Mouse (Mus musculus) gastrocnemius, postnatal 25 days (tissue): ENCODE data around the gene Phb. TPM values are rescaled to one million over a fixed set of nuclear protein-coding genes. Genes with fewer than 3 reads are reported as not detected.

ENCODE experiments used
- DNase-seq: peaks from one replicate; pipeline ENCODE4 v3.0.0; 2022
- long read RNA-seq, 2 experiments: library from polyadenylated mRNA; stranded (forward); transcript quantifications; one replicate each; pipeline ENCODE4 v2.0.0; 2021
- total RNA-seq, 2 experiments: library from RNA; stranded (reverse); gene quantifications; 1 replicate in 1 of 2; 2 replicates in 1 of 2; pipeline ENCODE4 v1.2.3; 2021

Phb gene
- total RNA-seq = 100 to 1,000 TPM; 179 to 189 TPM
- long read RNA-seq, experiment 1, transcript Phb-204 (7 exons, 1,799 nt) = major isoform, 378 of 442 reads
- long read RNA-seq, experiment 1, partial matches to known transcripts = 47 of 442 reads
- long read RNA-seq, experiment 1, other reads (novel, unspliced or antisense) = 16 of 442 reads
- long read RNA-seq, experiment 2, transcript Phb-204 (7 exons, 1,799 nt) = major isoform, 400 of 460 reads
- long read RNA-seq, experiment 2, partial matches to known transcripts = 44 of 460 reads
- long read RNA-seq, experiment 2, other reads (novel, unspliced or antisense) = 13 of 460 reads

DNA sequence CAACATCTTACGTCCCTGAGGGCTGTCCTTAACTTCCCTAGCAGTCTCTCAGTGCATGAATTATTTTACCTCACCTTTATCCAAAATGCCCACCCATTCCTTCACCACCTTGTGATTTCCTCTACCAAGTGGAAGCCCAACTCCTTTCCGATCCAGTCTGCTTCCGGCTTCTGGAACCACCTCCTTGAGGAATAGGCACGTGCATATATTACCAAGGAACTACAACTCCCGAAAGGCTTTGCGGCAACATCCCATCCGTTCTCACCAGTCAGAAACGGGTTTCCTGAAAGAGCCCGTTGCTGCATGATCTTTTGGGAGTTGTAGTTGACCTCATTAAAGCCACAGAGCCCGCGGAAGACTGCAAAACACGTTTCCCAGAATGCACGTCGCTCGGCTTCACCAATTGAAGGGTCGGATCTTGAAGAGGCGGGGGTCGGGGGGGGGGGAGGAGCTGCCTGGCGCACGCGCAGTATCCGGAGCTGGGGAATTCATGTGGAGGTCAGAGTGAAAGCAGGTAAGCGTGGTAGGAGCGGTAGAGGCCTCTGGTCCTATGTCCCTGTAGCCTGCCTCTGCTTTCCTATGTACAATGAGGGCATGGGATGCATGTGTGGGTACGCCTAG lies at the start of gene Phb:
Phb (plus strand) TSS at position 429 of the 621 bp plus-strand sequence.
- DNase-seq = peak; percentile 93

DNA sequence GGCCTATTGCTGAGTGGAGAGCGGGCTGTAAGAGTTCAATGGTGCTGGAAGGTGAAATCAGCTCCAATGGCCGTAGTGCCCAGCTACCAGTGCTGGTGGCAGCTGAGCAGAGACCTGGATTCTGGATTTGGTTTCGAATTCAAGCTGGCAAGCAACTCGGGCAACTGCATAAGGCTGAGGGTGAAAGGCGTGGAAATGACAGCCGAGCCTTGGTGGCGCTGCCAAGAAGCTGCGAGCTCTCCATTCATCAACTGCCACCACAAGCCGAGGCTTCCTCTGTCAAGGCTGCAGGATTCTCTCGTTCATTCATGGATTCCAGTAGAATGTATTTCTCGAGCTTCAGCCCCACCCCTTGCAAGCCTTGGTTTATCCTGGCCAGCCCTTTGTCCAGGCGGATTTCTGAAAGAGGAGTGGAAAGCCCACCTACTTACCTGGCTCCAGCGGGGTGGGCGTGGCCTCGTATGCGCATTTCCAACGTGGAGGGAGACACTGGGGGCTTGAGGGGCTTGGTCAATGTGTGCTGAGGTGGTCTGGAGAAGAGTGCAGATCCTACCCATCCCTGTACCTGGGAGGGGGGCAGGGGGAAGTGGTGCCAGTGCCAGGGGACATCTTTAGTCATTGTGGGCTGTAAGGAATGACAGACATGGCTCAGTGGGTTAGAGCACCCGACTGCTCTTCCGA lies 48.8 kb upstream of the Phb start:
- peak; percentile 61 for DNase-seq

DNA sequence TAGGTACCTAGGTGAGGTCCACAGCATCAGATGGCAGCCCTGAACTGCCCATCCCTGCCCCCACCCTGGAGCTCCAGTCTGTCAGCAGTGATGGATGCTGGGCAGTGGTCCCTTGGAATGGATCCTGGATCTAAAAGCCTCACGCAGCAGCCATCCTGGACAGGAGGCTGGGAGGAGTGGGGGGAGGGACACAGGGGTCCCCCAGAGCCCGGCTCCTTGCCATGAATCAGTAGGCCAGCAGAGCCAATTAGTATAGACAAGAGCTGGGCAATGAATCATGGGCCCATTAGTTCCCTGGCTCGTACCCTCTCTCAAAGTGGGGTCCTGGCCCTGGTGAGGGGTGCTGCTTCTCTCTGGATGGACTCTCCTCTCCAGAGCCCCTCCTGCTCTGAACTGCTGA lies 47.7 kb upstream of the Phb start:
- no peak for DNase-seq

DNA sequence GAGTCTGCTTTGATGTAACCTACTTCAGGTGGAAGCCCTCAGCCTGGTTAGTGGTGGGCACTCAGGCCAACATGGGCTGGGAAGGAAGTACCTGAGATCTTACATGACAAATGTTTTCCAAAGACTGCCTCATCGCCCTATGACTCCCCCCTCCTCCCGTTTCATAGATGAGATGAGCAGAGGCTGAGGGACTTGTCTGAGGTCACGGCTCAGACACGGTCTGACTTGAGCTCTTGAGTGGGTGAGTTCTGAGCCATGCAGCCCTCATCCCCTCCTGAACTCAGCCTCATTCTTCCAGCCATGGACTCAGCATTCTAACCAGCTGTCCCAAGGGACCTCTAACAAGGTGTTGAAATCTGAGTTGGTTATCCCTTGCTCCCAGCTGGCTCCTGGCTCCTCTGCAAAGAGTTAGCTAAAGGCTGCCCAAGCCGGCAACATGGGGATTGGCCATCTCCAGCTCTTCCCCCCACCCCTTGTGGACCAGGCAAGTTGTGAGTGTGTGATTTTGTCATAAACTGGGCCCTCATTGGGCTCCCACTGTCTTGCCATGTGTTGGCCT lies 46.8 kb upstream of the Phb start:
- DNase-seq = no peak

DNA sequence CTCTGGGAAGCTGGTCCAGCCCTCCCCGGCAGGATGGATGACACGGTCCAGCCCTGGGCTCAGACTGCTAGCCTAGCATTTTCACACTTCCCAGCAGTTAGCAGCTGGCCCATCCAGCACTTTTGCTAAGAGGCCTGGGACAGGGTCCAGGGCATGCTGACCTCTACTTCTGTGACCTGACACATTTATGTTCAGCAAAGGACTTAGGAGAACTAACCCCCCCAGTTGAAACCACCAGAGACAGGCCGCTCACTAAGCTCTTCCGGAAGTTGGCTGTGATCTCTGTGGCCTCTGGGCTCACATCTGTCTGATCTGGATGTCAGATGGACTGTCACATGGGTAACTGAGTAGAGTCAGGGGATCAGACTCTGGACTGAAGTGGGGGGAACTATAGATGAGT lies 45.7 kb upstream of the Phb start:
- peak; percentile 35 for DNase-seq

DNA sequence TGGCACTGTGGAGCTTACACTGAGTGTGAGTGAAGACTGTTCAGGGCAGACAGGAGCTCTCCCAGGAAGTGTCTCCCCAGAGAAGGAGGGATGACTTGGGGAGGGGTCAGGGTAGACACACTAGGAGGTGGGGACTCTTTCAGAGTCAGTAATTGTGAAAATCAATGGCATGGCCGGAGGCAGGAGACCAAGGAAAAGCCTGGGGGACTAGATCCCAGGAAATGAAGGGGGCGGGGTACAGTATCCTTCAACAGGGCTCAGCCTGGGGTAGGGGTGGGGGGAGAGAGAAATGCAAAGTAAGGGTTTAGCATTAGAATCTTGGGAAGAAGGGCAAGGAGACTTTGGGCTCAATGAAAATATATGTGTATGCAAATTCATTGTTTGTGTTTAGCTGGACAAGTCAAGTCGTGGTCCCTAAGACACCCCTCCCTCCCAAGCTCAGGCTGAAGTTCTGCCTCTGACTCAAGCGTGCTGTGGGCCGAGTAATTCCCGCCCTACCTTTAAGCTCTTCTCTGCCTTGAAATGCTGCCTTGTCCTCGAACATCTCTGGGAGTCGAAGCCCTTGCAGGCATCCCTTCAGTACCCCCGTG lies 45.1 kb upstream of the Phb start:
- no peak for DNase-seq

DNA sequence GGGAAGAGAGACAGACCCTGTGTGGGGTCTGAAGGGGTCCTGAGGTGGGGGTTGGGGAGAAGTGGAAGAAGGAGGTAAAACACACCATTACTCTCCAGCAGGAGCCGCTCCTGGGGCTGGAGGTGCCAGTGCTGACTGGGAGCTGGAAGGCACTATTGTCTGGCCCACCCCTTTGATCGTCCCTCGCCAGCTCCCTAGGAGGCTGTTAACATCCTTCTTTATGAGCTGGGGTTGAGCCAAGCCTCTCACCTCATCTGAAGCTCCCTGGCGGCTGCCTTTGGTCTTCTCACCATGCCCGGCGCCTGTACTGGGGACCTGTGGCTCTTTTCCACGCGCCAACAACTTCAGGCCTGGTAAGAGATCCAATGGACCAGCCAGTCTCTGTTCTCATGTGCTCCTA lies 44.3 kb upstream of the Phb start:
- DNase-seq = no peak

DNA sequence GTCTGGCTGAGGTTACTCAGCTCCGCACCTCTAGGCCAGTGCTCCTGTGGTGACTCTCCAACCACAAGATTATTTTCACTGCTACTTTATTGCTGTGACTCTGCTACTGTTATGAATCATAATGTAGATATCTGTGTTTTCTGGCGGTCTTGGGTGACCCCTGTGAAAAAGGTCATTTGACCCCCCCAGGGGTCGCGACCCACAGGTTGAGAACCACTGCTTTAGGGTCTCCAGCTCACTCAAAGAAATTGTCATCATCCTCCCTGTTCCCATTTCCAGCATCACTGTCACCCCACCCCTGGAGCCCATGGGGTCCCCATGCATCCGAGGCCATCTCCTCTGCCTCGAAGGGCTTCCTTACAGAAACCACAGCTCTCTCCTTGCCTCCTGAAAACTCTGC lies 36.2 kb upstream of the Phb start:
- DNase-seq = no peak

DNA sequence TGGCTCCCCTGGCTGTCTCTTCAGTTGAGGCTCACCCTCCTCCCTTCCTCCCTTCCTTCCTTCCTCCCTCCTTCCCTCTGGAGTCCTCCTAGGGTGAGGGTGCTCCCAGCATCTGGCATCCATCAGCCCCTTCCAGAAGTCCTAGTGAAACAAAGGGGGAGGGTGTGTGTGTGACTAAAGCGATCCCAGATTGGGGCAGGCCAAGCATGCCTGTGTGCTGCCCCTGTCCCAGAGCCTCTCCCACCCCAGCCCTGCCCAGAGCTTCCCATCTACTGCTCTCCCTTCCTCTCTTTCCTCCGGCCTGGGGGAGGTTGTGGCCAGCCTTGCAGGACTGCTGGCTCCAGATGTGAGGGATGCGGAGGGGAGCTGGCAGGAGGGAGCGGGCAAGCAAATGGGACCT lies 35.5 kb upstream of the Phb start:
- no peak for DNase-seq

DNA sequence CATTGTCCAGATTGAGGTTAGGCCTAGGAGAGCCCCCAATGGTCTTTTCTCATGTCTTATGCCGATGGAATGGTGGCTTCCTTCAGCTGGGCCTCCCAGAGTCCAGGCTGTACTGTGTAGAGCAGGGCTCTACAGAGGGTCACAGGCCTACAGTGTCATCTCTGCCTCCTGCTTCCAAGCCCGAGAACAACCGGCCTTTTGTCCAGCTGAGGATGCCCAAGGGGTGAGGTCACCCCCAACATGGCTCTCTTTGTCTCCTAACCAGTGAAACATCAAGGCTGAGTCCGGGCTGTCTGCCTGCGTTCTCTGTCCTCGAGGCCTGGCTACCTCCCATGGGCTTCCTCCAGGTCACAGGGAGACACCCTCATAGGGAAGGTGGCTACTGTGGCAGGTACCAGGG lies 34.3 kb upstream of the Phb start:
- DNase-seq = no peak

DNA sequence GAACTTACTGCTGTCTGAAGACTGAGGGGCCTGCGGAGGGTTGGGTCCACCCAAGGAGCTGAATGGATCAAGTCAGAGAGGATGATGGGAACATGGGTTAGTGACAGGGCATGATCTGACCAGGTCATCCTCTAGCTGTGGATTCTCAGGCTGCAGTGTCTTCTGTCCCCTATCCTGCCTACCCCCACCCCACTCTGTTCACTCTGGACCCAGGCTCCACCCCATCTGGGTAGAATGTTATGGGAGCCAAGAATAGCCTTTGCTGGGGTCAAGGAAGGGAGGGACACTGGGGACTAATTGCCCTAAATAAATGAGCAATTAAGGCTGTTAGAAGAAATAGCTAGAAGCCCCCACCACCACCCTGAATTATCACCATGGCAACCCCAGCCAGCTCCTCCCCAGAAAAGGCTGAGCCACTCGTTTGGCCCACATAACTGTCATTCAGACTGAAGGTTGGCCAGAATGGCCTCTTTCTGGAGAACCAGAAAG lies 33.2 kb upstream of the Phb start:
- no peak for DNase-seq

DNA sequence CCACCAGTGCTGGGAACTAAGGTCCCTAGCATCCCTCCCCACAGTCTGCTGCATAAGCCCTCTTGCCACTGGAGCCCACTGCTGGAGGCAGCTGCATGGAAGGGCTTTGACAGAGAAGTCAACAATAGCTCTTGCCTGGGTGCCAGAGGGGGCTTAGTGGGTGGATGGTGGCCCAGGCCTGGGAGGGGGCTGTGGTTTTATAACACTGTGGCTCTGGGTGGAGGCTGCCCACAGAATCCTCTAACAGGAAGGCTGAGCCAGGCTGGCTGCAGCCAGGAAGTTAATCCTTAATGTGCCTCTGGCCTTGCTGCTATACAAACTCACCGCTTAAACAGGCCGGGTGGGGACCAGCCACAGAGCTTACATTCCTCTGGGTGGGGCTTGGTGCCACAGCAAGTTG lies 31.7 kb upstream of the Phb start:
- DNase-seq = no peak

DNA sequence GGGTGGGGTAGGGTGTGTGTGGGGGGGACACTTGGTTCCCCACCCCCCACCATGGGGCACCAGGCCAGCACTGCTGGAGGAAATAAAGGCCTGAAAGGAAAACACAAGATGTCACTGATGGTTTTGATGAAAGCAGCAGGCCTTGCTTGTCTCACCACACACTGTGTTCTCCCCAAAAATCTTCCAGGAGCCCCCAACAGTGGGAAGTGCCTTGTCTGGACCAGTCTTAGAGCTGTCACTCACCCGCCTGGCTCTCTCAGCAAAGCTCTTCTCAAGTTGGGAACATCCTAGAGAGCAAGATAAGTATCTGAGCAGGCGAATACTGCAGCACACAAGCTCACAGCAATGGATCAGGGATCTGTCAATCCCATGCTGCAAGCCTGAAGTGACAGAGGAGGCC lies 26.0 kb upstream of the Phb start:
- no peak for DNase-seq

DNA sequence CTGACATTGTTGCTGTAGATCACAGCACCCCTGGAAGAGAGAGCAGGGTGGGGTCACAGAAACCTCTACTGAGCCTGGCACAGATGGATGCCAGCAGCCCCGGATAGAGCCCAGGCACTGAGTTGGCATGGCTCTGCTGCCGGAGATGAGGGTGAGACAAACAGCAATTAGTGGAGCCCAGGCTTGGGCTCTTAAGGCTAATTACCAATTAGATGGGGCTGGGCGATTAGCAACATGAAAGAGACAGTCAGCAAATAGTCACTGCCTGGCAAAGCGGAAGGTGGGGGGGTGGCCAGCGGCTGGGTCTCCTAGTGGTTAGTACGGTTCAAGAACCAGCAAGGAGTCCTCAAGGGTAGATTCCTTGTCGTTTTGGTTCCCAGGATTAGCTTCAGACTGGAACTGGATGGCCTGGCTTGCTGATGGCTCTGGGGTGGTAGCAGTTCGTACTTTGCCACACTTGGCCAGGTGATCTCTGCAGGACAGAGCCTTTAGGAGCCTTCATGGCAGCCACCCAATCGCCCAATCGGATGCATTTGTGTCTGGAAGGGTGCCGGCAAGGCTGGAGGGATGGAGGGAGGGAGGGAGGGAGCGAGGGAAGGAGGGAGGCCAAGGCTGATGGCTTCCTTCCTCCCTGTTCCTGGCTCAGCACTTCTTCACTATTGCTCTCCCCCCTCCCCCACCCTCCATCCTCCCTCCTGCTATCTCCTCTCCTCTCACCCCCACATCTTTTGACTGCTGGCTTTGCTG lies 24.1 kb upstream of the Phb start:
- DNase-seq = no peak

DNA sequence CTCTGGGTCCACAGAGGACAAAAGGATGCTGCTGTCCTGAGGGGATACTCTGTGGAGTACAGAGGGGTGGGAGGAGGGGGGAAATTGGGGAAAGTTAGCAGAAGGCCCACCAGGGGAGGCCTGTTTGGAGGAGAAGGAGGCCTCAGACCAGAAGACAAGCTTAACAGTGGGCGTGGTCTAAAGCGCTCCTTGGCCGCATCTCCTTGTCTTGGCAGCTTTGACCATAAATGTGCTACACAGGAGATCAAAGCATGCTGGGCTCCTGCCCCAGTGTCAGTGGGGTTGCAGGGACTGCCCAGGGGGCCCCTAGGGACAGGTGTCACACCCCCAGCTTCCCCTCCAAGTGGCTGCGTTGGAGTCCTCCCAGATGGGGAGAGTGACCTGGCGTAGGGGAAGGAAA lies 22.9 kb upstream of the Phb start:
- peak; percentile 36 for DNase-seq

DNA sequence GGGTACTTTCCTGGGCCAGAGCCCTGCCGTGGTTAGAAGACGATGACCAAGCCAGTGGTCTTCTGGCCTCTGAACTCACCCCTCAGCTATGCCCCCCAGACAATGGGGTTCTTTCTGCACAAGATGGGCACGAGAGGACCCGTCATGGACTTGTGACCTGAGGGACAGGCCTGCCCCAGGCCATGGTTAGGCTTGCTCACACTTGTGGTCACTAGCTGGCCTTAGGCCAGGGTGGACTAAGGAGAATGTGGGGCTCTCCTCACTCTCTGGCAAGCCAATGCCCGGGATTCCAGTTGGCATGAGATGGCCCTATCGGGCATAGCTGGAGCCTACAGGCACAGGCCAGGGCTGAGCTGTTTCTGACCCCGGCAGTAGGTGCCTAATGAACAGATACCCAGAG lies 22.4 kb upstream of the Phb start:
- no peak for DNase-seq

DNA sequence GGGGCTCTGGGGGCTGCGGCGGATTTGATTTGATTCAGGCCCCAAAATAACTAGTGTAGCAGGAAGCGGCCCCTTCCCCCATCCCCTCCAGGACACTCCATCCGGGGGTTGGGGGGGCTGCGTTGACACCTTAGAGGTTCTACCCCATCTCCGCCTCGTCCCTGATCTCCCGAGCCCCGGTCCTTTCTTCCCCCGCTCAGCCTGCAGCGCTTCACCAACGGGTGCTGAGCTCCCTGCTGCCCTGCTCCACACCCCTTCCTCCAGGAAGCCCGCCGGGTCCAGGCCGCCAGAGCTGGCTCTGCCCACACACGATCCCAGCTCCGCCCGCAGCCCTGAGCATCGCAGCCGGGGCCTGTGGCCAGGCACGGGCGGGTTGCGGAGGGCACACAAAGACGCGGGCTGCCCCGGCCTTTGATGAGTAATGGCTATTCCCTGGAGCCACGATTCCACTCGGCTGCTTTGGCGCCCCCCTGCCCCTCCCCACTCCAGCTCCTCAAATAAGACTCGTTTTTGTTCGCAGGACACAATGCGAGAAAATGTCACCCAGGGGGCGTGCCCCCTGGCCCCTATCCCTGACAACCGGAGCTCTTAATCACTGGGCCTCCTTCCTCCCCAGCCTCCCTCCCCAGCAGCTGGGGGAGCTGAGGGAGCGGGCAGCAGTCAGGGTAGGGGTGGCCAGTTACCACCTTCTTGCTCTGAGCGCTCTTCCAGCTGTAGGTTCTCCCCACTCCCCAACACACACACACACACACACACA lies 21.2 kb upstream of the Phb start:
- no peak for DNase-seq

DNA sequence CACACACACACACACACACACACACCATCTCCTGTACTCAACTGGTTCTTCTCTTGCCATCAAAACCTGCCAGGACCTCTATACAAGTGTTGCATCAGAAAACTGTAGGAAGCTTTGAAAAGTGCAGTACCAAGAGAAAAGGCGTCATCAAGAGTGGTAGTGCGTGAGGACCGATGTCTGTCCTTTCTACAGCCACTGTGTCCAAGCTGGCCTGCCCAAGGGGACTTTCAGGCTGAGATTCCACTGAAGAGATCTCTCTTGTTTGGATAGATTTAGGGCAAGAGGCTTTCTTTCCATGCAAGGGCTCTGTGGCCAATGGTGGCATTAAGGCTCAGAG lies 20.6 kb upstream of the Phb start:
- no peak for DNase-seq

DNA sequence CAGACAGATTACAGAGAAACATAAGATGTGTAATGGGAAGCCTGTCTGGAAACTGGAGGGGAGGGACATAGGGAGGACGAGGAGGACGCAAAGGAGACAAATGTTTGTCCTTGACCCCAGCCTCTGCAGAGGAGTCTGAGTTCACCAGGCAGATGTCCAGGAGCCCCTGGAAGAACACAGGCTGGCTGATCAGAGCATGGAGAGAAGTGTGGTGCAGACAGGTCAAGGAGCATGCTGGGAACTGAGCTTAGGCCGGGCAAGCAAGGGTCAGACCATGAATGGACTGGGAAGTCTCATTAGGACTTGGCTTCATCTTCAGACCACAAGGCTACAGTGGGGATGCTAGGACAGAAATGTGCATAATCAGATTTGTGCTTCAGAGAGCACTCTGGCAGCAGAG lies 19.0 kb upstream of the Phb start:
- DNase-seq = no peak

DNA sequence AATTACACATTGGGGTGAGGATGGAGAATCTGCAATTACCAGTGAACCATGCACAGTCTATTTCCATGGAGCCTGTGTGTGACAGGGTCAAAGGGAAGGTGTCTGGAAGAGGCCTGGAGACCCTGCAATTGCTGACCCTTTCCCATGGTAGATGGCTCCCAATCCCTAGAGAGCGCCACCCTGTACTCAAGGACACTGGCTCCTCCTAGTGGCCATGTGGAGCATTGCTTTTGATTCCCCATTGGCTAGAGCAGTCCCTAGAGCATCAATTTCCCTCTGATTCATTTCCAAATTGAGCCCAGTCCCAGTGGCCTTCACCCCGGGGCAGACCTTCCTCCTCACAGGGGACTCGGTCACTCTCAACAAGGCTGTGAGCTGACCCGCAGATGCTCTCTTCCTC lies 17.9 kb upstream of the Phb start:
- DNase-seq = no peak

DNA sequence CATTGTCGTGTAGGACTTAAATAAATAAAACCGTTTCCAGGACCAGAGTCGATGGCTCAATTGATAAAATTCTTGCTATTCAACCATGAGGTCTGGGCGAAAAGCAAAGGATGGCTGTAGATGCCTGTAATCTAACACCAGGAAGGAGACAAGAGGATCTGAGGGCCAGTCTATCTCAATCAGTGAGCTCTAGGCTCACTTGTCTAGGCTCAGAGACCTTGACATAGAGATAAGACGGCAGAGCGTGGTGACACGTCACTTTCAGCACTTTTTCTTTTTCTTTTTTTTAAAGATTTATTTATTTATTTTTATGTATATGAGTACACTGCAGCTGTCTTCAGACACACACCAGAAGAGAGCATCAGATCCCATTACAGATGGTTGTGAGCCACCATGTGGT lies 17.2 kb upstream of the Phb start:
- DNase-seq = no peak

DNA sequence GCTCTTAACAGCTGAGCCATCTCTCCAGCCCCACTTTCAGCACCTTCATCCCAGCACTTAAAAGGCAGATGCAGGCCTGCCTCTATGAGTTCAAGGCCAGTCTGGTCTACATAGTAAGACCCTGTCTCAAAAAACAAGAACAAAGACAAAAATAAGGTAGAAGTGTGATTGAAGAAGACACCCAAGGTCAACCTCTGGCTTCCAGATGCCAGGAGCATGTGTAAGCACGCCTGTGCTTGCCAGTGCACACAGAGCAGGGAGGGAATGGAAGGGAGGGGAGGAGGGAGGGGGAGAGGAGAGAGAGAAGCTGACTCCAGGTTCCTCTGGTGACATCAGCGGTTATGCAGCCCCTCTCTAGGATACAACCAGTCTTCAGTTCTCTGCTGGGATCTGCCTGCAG lies 16.8 kb upstream of the Phb start:
- DNase-seq = no peak
